Mouse (Mus musculus): ENCODE measurements around the gene Fuca1.

Fuca1 gene

DNA sequence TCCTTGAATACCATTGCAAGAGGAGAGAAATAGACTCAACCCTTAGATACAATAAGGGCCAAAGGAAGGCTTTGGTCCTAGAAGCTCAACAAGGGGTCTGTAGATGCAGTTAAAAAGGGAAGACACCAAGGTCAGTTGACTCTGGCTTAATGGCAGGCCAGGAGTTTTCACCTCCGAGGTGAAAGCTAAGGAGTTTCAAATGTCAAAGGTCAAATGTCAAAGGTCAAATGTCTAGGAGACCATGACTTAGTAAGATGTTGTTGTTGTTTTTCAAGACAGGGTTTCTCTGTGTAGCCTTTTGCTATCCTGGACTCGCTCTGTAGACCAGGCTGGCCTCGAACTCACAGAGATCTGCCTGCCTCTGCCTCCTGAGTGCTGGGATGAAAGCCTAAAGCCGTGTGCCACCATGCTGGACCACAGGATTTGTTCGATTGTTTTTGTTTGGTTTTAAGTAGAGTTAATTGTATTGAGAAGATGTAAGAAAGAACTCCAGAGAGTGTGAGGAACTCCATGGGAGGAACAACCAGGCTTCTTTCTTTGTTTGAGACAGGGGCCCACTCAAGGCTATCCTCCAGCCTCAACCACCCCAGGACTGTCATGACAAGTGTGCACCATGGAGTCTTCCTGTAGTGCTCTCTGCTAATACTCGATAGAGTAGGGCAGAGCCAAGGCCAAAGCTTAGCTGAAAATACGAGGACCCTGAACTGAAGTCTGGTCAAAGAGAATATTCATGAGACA is 31.2 kb upstream of the Fuca1 start:
- DNase-seq (ENCODE audit: low spot score), result no peak

- peak; percentile 88 for DNase-seq (ENCODE audit: low spot score)
Measured at GRCm38 (mm10) chr4:135889884-135890283, 30.7 kb upstream of the Fuca1 start.

- DNase-seq (ENCODE audit: low spot score), result no peak
Measured at GRCm38 (mm10) chr4:135891539-135891938, 29.0 kb upstream of the Fuca1 start.

DNA sequence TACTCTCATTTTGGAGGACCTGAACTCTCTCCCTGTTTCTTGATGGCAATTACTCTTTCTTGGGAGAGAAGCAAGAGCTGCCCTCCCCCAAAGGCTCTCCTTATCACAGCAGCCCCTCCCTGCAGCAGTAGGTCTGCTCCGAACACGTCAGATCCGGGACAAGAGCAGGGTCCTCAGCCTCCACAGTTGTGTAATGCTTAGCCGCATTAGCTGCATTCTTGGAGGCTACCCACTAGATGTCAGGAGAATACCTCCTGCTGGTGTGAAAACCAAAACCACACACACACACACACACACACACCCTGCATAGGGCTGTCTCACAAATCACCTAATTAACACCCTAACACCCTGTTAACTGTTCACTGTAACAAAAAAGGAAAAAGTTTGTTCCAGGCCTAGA is 27.7 kb upstream of the Fuca1 start:
- no peak for DNase-seq (ENCODE audit: low spot score)

- DNase-seq (ENCODE audit: low spot score), result no peak
Measured at GRCm38 (mm10) chr4:135895071-135895571, 25.4 kb upstream of the Fuca1 start, which contains the start of gene Cnr2. TSS of gene Cnr2 (plus strand) at chr4:135895394.

- no peak for DNase-seq (ENCODE audit: low spot score)
Measured at GRCm38 (mm10) chr4:135896157-135896556, 24.4 kb upstream of the Fuca1 start.

- DNase-seq (ENCODE audit: low spot score), result no peak
Measured at GRCm38 (mm10) chr4:135898380-135899049, 22.0 kb upstream of the Fuca1 start.

- DNase-seq (ENCODE audit: low spot score), result no peak
Measured at GRCm38 (mm10) chr4:135899050-135899448, 21.5 kb upstream of the Fuca1 start.

- DNase-seq (ENCODE audit: low spot score), result no peak
Measured at GRCm38 (mm10) chr4:135900008-135900407, 20.5 kb upstream of the Fuca1 start.

GRCm38 (mm10) chr4:135902606-135903242 is 17.8 kb upstream of the Fuca1 start:
- no peak for DNase-seq (ENCODE audit: low spot score)

GRCm38 (mm10) chr4:135904810-135905209 is 15.7 kb upstream of the Fuca1 start:
- no peak for DNase-seq (ENCODE audit: low spot score)

DNA sequence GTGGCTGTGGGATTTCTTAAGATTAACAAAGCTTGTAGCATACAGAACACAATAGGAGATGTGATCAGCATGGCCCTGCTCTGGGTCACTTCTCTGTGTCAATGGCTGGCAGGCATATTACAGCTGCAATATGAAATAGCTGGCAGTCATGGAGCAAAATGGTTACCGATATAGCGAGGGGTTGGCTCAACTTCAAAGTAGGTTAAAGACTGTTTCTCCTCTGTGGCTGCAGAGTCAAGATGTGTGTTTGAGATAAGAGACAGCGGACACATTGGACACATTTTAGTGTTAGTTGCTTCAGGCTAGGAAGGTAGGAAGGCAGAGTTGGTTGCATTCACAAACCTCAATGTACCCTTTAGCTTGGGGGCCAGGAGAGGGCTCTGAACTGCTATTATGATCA is 13.9 kb upstream of the Fuca1 start:
- DNase-seq (ENCODE audit: low spot score), result no peak

GRCm38 (mm10) chr4:135909326-135910066 is 11.0 kb upstream of the Fuca1 start:
- no peak for DNase-seq (ENCODE audit: low spot score)

GRCm38 (mm10) chr4:135911531-135911930 is 9.0 kb upstream of the Fuca1 start:
- no peak for DNase-seq (ENCODE audit: low spot score)

DNA sequence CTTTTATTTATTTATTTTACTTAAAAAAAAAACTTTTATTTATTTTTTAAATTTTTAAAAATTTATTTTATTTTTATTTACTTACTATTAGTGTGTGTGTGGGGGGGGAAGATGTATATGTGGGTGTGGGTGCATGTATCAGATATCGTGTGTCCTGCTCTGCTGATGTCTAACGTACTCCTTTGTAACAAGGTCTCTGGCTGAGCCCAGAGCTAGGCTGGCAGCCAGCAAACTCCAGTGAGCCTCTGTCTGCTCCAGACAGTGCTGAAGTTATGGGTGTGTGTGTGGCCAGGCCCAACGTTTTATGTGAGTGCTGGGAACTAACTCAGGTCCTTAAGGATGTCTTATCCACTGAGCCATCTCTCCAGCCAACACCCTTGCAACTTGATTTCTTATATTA is 8.4 kb upstream of the Fuca1 start:
- no peak for DNase-seq (ENCODE audit: low spot score)

DNA sequence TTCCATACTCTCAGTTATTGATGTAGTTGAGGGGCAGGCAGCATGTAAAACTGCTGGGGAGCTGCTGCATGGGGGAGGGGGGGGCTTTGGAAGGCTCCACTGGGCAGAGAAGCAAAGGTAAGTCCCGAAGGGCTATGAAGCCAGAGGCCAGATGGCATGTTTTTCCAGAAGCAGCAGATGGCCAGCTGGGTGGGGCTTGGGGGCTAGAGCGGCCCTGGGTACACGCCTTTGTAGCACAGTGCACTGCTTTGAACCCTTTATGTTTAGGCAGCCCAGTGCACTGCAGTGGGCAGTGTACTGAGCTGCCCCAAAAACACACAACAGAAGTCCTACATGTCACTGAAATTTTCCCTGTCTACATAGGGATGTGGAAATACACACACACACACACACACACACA is 7.7 kb upstream of the Fuca1 start:
- DNase-seq (ENCODE audit: low spot score), result peak; percentile 71

DNA sequence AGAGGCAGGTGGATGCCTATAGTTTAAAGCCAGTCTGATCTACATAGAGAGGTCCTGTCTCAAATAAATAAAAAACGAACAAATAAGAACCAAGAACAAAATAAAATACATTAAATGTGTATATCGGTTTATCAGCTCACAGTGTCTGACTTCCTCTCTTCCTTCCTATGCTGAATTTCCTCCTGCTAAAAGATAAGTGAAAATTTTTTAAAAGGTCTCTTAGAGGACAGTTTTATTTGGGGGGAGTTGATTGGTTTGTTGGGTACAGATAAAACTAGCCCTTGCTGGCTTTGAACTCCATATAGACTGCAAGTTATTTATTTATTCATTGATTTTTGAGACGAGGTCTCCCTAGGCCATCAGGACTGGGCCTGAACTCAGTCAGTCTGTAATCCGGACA is 7.1 kb upstream of the Fuca1 start:
- no peak for DNase-seq (ENCODE audit: low spot score)

DNA sequence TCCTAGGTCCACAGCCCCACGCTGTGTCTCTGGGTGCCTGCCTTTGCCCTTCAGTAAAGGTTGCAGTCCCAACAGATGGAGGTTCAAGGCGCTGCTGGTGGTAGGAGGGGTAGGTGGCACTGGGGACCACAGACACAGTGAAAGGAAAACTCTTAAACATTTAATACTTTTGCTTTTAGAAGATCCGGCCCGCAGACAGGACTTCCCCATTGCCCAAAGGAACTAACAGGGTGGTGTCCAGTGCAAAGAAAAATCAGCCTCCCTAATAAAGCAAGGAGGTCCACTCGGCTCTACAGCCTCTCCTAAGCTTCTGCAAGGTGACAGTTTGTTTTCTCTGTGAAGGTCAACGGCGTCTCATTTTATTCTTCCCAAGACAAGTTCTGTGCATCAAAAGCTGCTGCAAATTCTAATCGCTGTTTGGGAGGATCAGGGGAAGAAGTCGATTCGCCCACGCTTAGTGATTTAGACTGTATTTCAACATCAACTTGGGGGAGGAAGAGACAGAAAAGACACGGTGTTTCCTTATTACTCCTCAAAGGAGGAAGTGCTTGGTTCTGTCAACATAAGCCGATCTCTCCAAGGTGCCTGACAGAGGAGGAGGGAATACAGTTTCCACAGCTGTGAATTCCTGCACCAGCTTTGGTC is 1.8 kb upstream of the Fuca1 start:
- no peak for DNase-seq (ENCODE audit: low spot score)

- no peak for DNase-seq (ENCODE audit: low spot score)
Measured at GRCm38 (mm10) chr4:135919280-135919639, 1.3 kb upstream of the Fuca1 start.

DNA sequence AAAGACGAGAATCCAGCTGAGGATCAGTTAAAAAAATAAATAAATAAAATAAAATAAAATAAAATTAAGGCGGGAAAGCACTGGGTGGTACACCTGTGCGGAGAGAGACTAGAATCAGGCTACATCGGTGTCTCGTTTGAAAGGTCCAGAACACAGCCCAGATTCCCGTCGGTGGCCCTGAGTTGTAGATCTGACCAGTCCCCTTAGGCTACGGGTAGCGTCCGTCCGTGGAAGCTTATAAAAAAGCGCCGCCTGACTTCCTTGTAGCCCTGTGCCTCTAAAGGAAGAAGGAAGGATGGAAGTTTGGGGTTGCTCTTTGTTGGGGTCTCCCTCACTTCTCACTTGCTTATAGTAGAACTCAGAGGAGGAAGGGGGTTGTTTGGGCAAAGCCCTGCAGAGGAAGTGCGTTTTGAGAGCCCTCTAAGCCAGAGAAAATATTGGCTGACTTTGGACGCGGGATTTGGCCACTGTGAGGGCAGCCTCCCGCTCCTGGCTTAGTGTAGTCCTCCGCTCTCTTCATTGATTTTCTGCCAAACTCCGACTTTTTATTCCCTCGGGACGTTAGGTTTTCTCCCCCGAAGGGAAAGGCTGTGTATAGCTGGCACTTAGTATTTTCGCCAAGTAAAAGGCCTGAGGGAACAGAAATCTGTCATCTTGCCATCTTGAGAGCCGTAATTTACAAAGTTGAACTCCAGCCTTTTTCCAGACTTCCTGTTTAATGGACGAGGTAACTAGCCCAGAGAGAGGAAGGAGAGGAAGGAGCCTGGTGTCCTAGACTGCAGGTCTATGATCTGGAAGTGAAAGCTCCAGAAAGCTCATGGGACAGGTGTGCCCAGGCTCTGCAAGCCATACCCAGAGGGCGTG is 954 bp downstream of the Fuca1 start:
- DNase-seq (ENCODE audit: low spot score), result peak; percentile 38

- no peak for DNase-seq (ENCODE audit: low spot score)
Measured at GRCm38 (mm10) chr4:135922190-135922589, 1.7 kb downstream of the Fuca1 start.
